Mouse (Mus musculus): ENCODE data around the gene Ndufaf2. TPM values are rescaled to one million over a fixed set of nuclear protein-coding genes. Genes with fewer than 3 reads are reported as not detected.

Ndufaf2 gene
- polyA plus RNA-seq, 1 experiment from 2014 or later, result 73.3 TPM

GRCm38 (mm10) chr13:108130737-108131136 lies 27.7 kb downstream of the Ndufaf2 start:
- Histone ChIP-seq H3K4me2 (ENCODE audit: low read length) (no peak overlapping the region), H3K4me3 (ENCODE audit: low read depth, low read length) (no peak overlapping the region), H3K27me3 (replicated peaks; ENCODE audit: control insufficient read depth, insufficient read depth, low read length) (no peaks in the 10 kb centered on the region), H3K36me3 (ENCODE audit: control insufficient read depth, insufficient read depth, low read length) (no peaks in the 10 kb centered on the region), H3K27ac (ENCODE audit: low read depth) (no peak overlapping the region), H3K9me3 (ENCODE audit: control insufficient read depth, low read length) (no peaks in the 10 kb centered on the region), H3K9ac (ENCODE audit: low read length) (no peak overlapping the region), H3K4me1 (replicated peaks; ENCODE audit: control insufficient read depth, insufficient read depth, low read length) (peaks cover 4% of the 10 kb centered on the region; the same call in 1 of the 2 replicates)
- ATAC-seq (replicated peaks; ENCODE audit: low FRiP score, low TSS enrichment, low read depth), result no peak
- WGBS, result 75% methylated on average over 5 of the region's 5 CpGs
- no peak for DNase-seq (ENCODE audit: low spot score)

DNA sequence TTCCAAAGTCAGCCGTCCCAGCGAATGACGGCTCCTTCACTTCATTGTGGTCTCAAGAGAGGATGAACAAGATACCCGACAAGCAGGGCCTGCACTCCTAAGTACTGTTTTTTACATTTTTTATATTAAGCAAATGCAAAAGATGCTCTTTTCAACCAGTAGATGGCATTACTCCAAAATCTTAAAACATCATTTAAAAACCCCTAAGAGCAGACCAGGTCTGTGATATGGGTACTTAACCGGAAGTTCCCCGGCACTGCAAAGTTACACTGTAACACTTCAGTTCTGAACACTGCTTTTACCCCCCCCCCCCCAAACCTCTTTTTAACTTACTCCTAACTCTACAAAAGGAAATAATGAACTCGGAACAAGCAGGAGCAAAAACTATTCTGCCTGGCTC lies 29.4 kb downstream of the Ndufaf2 start:
- no peak overlapping the region for H3K27ac ChIP-seq (ENCODE audit: low read depth)
- ATAC-seq (replicated peaks; ENCODE audit: low FRiP score, low TSS enrichment, low read depth) (no peak), DNase-seq (ENCODE audit: low spot score) (no peak)
- H3K27me3 ChIP-seq (replicated peaks; ENCODE audit: control insufficient read depth, insufficient read depth, low read length), result no peaks in the 10 kb centered on the region
- H3K36me3 ChIP-seq (ENCODE audit: control insufficient read depth, insufficient read depth, low read length), result no peaks in the 10 kb centered on the region
- WGBS, result 65% methylated on average over 7 of the region's 7 CpGs
- H3K4me3 ChIP-seq (ENCODE audit: low read depth, low read length), result no peak overlapping the region
- no peaks in the 10 kb centered on the region for H3K9me3 ChIP-seq (ENCODE audit: control insufficient read depth, low read length)
- H3K4me2 ChIP-seq (ENCODE audit: low read length), result no peak overlapping the region
- no peak overlapping the region for H3K9ac ChIP-seq (ENCODE audit: low read length)
- H3K4me1 ChIP-seq (replicated peaks; ENCODE audit: control insufficient read depth, insufficient read depth, low read length), result peaks cover 4% of the 10 kb centered on the region; the same call in 1 of the 2 replicates

GRCm38 (mm10) chr13:108127883-108128282 lies 30.5 kb downstream of the Ndufaf2 start:
- ATAC-seq (replicated peaks; ENCODE audit: low FRiP score, low TSS enrichment, low read depth) (no peak), DNase-seq (ENCODE audit: low spot score) (no peak)
- Histone ChIP-seq H3K9ac (ENCODE audit: low read length) (no peak overlapping the region), H3K4me1 (replicated peaks; ENCODE audit: control insufficient read depth, insufficient read depth, low read length) (peaks cover 9% of the 10 kb centered on the region; the same call in 1 of the 2 replicates), H3K27ac (ENCODE audit: low read depth) (no peak overlapping the region), H3K27me3 (replicated peaks; ENCODE audit: control insufficient read depth, insufficient read depth, low read length) (no peaks in the 10 kb centered on the region), H3K4me2 (ENCODE audit: low read length) (no peak overlapping the region), H3K9me3 (ENCODE audit: control insufficient read depth, low read length) (no peaks in the 10 kb centered on the region), H3K36me3 (ENCODE audit: control insufficient read depth, insufficient read depth, low read length) (no peaks in the 10 kb centered on the region), H3K4me3 (ENCODE audit: low read depth, low read length) (no peak overlapping the region)
- 58% methylated on average over 1 of the region's 1 CpGs for WGBS

- H3K4me3 ChIP-seq (ENCODE audit: low read depth, low read length), result no peak overlapping the region
- ATAC-seq (replicated peaks; ENCODE audit: low FRiP score, low TSS enrichment, low read depth) (no peak), DNase-seq (ENCODE audit: low spot score) (no peak)
- no peak overlapping the region for H3K4me2 ChIP-seq (ENCODE audit: low read length)
- H3K9me3 ChIP-seq (ENCODE audit: control insufficient read depth, low read length), result no peaks in the 10 kb centered on the region
- H3K27me3 ChIP-seq (replicated peaks; ENCODE audit: control insufficient read depth, insufficient read depth, low read length), result no peaks in the 10 kb centered on the region
- WGBS, result 8% methylated on average over 1 of the region's 1 CpGs
- no peak overlapping the region for H3K27ac ChIP-seq (ENCODE audit: low read depth)
- H3K36me3 ChIP-seq (ENCODE audit: control insufficient read depth, insufficient read depth, low read length), result no peaks in the 10 kb centered on the region
- no peak overlapping the region for H3K9ac ChIP-seq (ENCODE audit: low read length)
- H3K4me1 ChIP-seq (replicated peaks; ENCODE audit: control insufficient read depth, insufficient read depth, low read length), result peaks cover 6% of the 10 kb centered on the region; the same call in 1 of the 2 replicates
Observed at GRCm38 (mm10) chr13:108127130-108127529, 31.3 kb downstream of the Ndufaf2 start.

- 79% methylated on average over 2 of the region's 2 CpGs for WGBS
- ATAC-seq (replicated peaks; ENCODE audit: low FRiP score, low TSS enrichment, low read depth) (no peak), DNase-seq (ENCODE audit: low spot score) (no peak)
Observed at GRCm38 (mm10) chr13:108126246-108126645, 32.2 kb downstream of the Ndufaf2 start.

GRCm38 (mm10) chr13:108124096-108124495 lies 34.3 kb downstream of the Ndufaf2 start:
- Histone ChIP-seq H3K27me3 (replicated peaks; ENCODE audit: control insufficient read depth, insufficient read depth, low read length) (no peaks in the 10 kb centered on the region), H3K4me3 (ENCODE audit: low read depth, low read length) (no peak overlapping the region), H3K4me1 (replicated peaks; ENCODE audit: control insufficient read depth, insufficient read depth, low read length) (peaks cover 14% of the 10 kb centered on the region; the same call in 1 of the 2 replicates), H3K36me3 (ENCODE audit: control insufficient read depth, insufficient read depth, low read length) (no peaks in the 10 kb centered on the region), H3K9me3 (ENCODE audit: control insufficient read depth, low read length) (no peaks in the 10 kb centered on the region), H3K9ac (ENCODE audit: low read length) (no peak overlapping the region), H3K27ac (ENCODE audit: low read depth) (no peak overlapping the region), H3K4me2 (ENCODE audit: low read length) (no peak overlapping the region)
- no peak for DNase-seq (ENCODE audit: low spot score)
- WGBS, result 84% methylated on average over 11 of the region's 11 CpGs
- ATAC-seq (replicated peaks; ENCODE audit: low FRiP score, low TSS enrichment, low read depth), result no peak

More at GRCm38 (mm10) chr13:108126246-108126645, 32.2 kb downstream of the Ndufaf2 start:
- Histone ChIP-seq H3K4me1 (replicated peaks; ENCODE audit: control insufficient read depth, insufficient read depth, low read length) (peaks cover 8% of the 10 kb centered on the region; the same call in 1 of the 2 replicates), H3K27me3 (replicated peaks; ENCODE audit: control insufficient read depth, insufficient read depth, low read length) (no peaks in the 10 kb centered on the region), H3K4me3 (ENCODE audit: low read depth, low read length) (no peak overlapping the region), H3K36me3 (ENCODE audit: control insufficient read depth, insufficient read depth, low read length) (no peaks in the 10 kb centered on the region), H3K4me2 (ENCODE audit: low read length) (no peak overlapping the region), H3K27ac (ENCODE audit: low read depth) (no peak overlapping the region), H3K9me3 (ENCODE audit: control insufficient read depth, low read length) (no peaks in the 10 kb centered on the region), H3K9ac (ENCODE audit: low read length) (no peak overlapping the region)

GRCm38 (mm10) chr13:108123109-108123723 lies 35.2 kb downstream of the Ndufaf2 start:
- H3K4me2 ChIP-seq (ENCODE audit: low read length), result no peak overlapping the region
- no peaks in the 10 kb centered on the region for H3K9me3 ChIP-seq (ENCODE audit: control insufficient read depth, low read length)
- 42% methylated on average over 15 of the region's 15 CpGs for WGBS
- peaks cover 14% of the 10 kb centered on the region; the same call in 1 of the 2 replicates for H3K4me1 ChIP-seq (replicated peaks; ENCODE audit: control insufficient read depth, insufficient read depth, low read length)
- H3K4me3 ChIP-seq (ENCODE audit: low read depth, low read length), result no peak overlapping the region
- no peaks in the 10 kb centered on the region for H3K36me3 ChIP-seq (ENCODE audit: control insufficient read depth, insufficient read depth, low read length)
- no peak overlapping the region for H3K27ac ChIP-seq (ENCODE audit: low read depth)
- no peak overlapping the region for H3K9ac ChIP-seq (ENCODE audit: low read length)
- H3K27me3 ChIP-seq (replicated peaks; ENCODE audit: control insufficient read depth, insufficient read depth, low read length), result no peaks in the 10 kb centered on the region
- DNase-seq (ENCODE audit: low spot score), result no peak
- no peak for ATAC-seq (replicated peaks; ENCODE audit: low FRiP score, low TSS enrichment, low read depth)

GRCm38 (mm10) chr13:108119411-108120310 lies 38.8 kb downstream of the Ndufaf2 start:
- H3K27me3 ChIP-seq (replicated peaks; ENCODE audit: control insufficient read depth, insufficient read depth, low read length), result no peaks in the 10 kb centered on the region
- H3K9ac ChIP-seq (ENCODE audit: low read length), result no peak overlapping the region
- 41% methylated on average over 9 of the region's 9 CpGs for WGBS
- no peak overlapping the region for H3K4me2 ChIP-seq (ENCODE audit: low read length)
- H3K36me3 ChIP-seq (ENCODE audit: control insufficient read depth, insufficient read depth, low read length), result no peaks in the 10 kb centered on the region
- H3K4me1 ChIP-seq (replicated peaks; ENCODE audit: control insufficient read depth, insufficient read depth, low read length), result peaks cover 21% of the 10 kb centered on the region; the same call in 1 of the 2 replicates
- DNase-seq (ENCODE audit: low spot score), result no peak
- no peak for ATAC-seq (replicated peaks; ENCODE audit: low FRiP score, low TSS enrichment, low read depth)
- H3K4me3 ChIP-seq (ENCODE audit: low read depth, low read length), result no peak overlapping the region
- H3K27ac ChIP-seq (ENCODE audit: low read depth), result no peak overlapping the region
- H3K9me3 ChIP-seq (ENCODE audit: control insufficient read depth, low read length), result no peaks in the 10 kb centered on the region

All from intestine, embryonic 14.5 days (tissue).